Mouse (Mus musculus): ENCODE measurements at regions not wholly inside any gene's neighbourhood (a gene's known extent, or its start where the extent isn't known, plus 50 kb on each side); places are given as distances from the start of the nearest gene placed in this dataset.

DNA sequence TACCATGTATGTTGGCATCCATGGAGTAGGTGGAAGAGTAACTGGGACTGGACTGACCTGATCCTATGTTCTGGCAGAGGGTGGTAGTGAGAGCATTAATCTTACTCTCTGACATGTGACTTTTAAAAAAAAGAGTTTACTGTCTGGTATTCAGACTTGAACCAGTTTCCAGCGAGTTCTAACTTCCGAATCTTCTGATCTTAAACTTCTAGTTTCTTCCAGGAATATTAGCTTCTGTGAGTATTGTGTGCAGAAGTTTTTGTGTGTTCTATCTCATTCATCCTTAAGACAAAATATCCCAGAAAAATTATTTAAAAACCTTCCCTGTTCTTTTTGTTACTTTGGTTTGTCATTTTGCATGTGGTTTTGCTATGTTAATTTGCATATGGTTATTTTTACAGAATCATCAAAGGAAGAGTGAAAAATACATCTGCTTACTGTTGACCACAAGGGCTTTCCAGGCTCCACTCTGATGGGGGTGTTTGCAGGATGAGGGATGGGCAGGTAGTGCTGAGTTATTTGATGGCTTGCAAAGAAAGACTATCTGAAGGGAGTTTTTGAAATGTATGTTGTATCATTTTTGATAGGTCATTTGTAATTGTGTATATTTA lies 187.9 kb upstream of the Trp63 start:
- TF ChIP-seq TCF12 (IDR thresholded peaks at IDR 0.05; ENCODE audit: insufficient read depth, poor library complexity, severe bottlenecking): no peak
- TF ChIP-seq POLR2A (IDR thresholded peaks at IDR 0.05; ENCODE audit: insufficient read length, low read depth): no peak
- no peak for TF ChIP-seq REST (IDR thresholded peaks at IDR 0.05; ENCODE audit: insufficient read depth, insufficient read length)
- no peak for TF ChIP-seq USF1 (IDR thresholded peaks at IDR 0.05; ENCODE audit: low read depth)
- TF ChIP-seq CEBPB (IDR thresholded peaks at IDR 0.05; ENCODE audit: insufficient read depth, poor library complexity, severe bottlenecking): no peak
- no peak for TF ChIP-seq MYOG (IDR thresholded peaks at IDR 0.05; ENCODE audit: control insufficient read depth in 1 of 3, insufficient read depth in 1 of 3, insufficient read length in 2 of 3, low read depth in 2 of 3)
- TF ChIP-seq POLR2AphosphoS2 (IDR thresholded peaks at IDR 0.05; ENCODE audit: insufficient read length, low read depth): no peak
